Mouse (Mus musculus) C2C12 (cell line): ENCODE measurements around the gene Phactr2.

Source experiments
- CEBPB ChIP-seq: IDR thresholded peaks from one replicate; pipeline ENCODE4 v1.6.1; 2011; ENCODE audit warnings: low read depth, mild to moderate bottlenecking, control low read depth, moderate library complexity
- CTCF ChIP-seq: IDR thresholded peaks from one replicate; pipeline ENCODE4 v1.5.1; 2011; ENCODE audit not compliant: control insufficient read depth, insufficient read depth, insufficient read length
- FOSL1 ChIP-seq: IDR thresholded peaks from one replicate; pipeline ENCODE4 v1.8.0; 2011; ENCODE audit warnings: mild to moderate bottlenecking, low read length; ENCODE audit not compliant: poor library complexity, insufficient read depth, severe bottlenecking
- MAX ChIP-seq: IDR thresholded peaks from one replicate; pipeline ENCODE4 v1.6.1; 2011; ENCODE audit warnings: mild to moderate bottlenecking, control low read depth
- MYOD1 ChIP-seq: IDR thresholded peaks from one replicate; pipeline ENCODE4 v1.6.1; 2011; ENCODE audit warnings: low read depth; ENCODE audit not compliant: control insufficient read depth, insufficient read length
- MYOG ChIP-seq: IDR thresholded peaks from one replicate; pipeline ENCODE4 v1.6.1; 2011; ENCODE audit not compliant: control insufficient read depth, insufficient read length; ENCODE audit errors: extremely low read depth
- USF1 ChIP-seq: IDR thresholded peaks from one replicate; pipeline ENCODE4 v1.6.1; 2011; ENCODE audit warnings: low read depth, mild to moderate bottlenecking, control low read depth, moderate library complexity

DNA sequence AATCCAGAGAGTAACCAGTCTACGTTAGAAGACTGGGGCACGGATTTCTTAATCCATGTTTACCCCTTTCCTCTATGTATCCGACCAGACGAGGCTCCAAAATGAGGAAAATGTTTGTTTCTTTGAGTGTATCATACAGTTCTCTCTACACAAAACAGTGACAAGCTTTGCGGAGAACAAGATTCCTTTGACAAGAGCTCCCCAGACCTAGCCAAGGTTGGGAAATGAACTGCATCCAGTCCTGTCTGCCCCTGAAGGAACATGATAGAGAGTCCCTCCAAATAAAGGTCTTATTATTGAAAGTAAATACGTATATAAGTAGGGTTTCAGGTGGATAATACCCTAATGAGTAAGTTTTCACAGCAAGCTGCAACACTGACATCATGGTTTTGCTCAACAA, 199.1 kb downstream of the Phactr2 start:
- TF ChIP-seq CTCF (no peak), MAX (no peak), FOSL1 (no peak), MYOD1 (no peak), CEBPB (no peak), USF1 (no peak), MYOG (no peak)
